Mouse (Mus musculus) B cell, adult 2 months (primary cell): ENCODE measurements around the gene Olfr951.

Experiments used
- DNase-seq, 2 experiments: peaks; one replicate each; pipeline ENCODE4 v3.0.0; 2022

Olfr951 gene

GRCm38 (mm10) chr9:39387110-39387509 is at the start of gene Olfr951:
Olfr951 (plus strand) TSS chr9:39387410.
- DNase-seq: no peak

GRCm38 (mm10) chr9:39427048-39427447 is 39.8 kb downstream of the Olfr951 start, which contains the start of gene Olfr952:
Olfr952 (minus strand) TSS chr9:39427148.
- DNase-seq: no peak
